Mouse (Mus musculus): Measurements from ENCODE around the gene Heatr3.

DNA sequence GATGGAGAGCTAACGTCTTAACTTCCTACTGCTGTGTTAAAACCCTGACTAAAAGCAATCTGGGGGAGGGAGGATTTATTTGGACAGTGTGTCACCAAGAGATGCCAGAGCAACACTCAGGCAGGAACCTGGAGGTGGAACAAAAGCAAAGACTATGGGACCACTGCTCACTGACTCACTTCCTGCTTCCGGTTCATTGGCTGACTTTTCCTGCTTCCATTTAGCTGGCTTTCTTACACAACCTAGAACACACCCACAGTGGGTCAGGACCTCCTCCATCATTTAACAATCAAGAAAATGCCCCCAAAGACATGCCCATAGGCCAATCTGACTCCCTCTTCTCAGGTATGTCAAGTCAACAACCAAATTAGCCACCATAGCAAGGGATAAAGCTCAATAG is 46.0 kb upstream of the Heatr3 start:
- TF ChIP-seq CTCF (IDR thresholded peaks at IDR 0.05; ENCODE audit: low read depth) (no peak), EP300 (optimal IDR thresholded peaks at IDR 0.05) (no peak)
